Mouse (Mus musculus): ENCODE measurements around the gene Fbxo24. TPM values are rescaled to one million over a fixed set of nuclear protein-coding genes. Genes with fewer than 3 reads are reported as not detected.

Fbxo24 gene
- total and polyA plus RNA-seq, 2 experiments = 0.05 TPM; not detected in 1

DNA sequence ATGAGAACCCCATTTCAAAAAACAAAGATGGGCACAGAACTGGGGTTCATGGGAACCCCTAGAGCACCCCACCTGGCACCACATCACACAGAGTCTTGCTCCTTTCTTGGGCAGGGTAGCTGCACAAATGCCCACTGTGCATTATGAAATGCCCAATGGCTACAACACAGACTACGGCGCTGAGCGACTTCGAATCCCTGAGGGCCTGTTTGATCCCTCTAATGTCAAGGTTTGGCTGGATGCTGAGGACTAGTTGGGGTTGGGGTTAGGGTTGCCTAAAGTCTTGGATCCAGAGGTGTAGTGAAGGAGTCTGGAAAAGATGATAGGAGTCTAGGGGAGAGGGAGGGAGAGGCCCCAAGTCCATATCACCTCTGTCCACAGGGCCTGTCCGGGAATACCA, 62.4 kb downstream of the Fbxo24 start:
- no peak for TF ChIP-seq CTCF (IDR thresholded peaks at IDR 0.05; ENCODE audit: low read depth, low read length)
- TF ChIP-seq POLR2A (IDR thresholded peaks at IDR 0.05; ENCODE audit: extremely low read depth, insufficient read depth, low read length) = no peak

DNA sequence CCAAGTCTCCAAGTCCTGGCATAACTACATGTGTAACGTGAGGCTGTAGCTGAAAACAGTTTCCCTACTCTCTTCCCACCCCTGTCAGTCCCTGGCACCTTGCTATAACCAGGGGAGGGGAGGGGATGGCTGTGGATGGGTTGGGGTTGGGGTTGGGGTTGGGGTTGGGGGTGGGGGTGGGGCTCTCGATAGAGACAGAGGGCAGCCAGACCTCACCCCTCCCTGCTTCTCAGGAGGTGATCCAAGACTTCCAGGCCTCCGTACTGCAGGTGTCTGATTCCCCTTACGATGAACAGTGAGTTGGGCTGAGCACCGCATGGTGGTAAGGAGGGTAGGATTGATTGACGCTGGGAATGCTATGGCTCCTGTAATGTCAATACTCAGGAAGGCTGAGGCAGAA, 63.1 kb downstream of the Fbxo24 start:
- no peaks in the 10 kb centered on the region for H3K4me1 ChIP-seq (ENCODE audit: control insufficient read depth, insufficient read depth, low read length)
- no peak overlapping the region for H3K9ac ChIP-seq (ENCODE audit: low read depth, low read length)
- 84% methylated on average over 6 of the region's 6 CpGs for WGBS
- 0 out of 2 replicates have a peak, but pooled peaks cover under 1% of the 10 kb centered on the region for H3K79me2 ChIP-seq (ENCODE audit: control insufficient read depth, insufficient read depth, low read length)
- no peak overlapping the region for H3K4me3 ChIP-seq (ENCODE audit: insufficient read depth, low read depth, low read length)
- no peak for DNase-seq (ENCODE audit: extremely low read depth, low read depth, low spot score)
- no peaks in the 10 kb centered on the region for H3K27me3 ChIP-seq (ENCODE audit: control insufficient read depth, insufficient read depth, low read length)
- TF ChIP-seq CTCF (IDR thresholded peaks at IDR 0.05; ENCODE audit: low read depth, low read length) (no peak), POLR2A (IDR thresholded peaks at IDR 0.05; ENCODE audit: extremely low read depth, insufficient read depth, low read length) (no peak)
- H3K36me3 ChIP-seq (ENCODE audit: control insufficient read depth, insufficient read depth, low read length) = no peaks in the 10 kb centered on the region
- H3K27ac ChIP-seq (replicated peaks; ENCODE audit: insufficient read depth, low read depth, low read length) = no peak overlapping the region

More for the DNA sequence above, 62.4 kb downstream of the Fbxo24 start:
- no peaks in the 10 kb centered on the region for H3K36me3 ChIP-seq (ENCODE audit: control insufficient read depth, insufficient read depth, low read length)
- H3K27ac ChIP-seq (replicated peaks; ENCODE audit: insufficient read depth, low read depth, low read length) = no peak overlapping the region
- peaks cover 6% of the 10 kb centered on the region; the same call in 1 of the 2 replicates for H3K79me2 ChIP-seq (ENCODE audit: control insufficient read depth, insufficient read depth, low read length)
- DNase-seq (ENCODE audit: extremely low read depth, low read depth, low spot score) = no peak
- peaks cover 1% of the 10 kb centered on the region; the same call in 1 of the 2 replicates for H3K4me1 ChIP-seq (ENCODE audit: control insufficient read depth, insufficient read depth, low read length)
- H3K4me3 ChIP-seq (ENCODE audit: insufficient read depth, low read depth, low read length) = no peak overlapping the region
- no peaks in the 10 kb centered on the region for H3K27me3 ChIP-seq (ENCODE audit: control insufficient read depth, insufficient read depth, low read length)
- 96% methylated on average over 5 of the region's 5 CpGs for WGBS
- no peak overlapping the region for H3K9ac ChIP-seq (ENCODE audit: low read depth, low read length)

DNA sequence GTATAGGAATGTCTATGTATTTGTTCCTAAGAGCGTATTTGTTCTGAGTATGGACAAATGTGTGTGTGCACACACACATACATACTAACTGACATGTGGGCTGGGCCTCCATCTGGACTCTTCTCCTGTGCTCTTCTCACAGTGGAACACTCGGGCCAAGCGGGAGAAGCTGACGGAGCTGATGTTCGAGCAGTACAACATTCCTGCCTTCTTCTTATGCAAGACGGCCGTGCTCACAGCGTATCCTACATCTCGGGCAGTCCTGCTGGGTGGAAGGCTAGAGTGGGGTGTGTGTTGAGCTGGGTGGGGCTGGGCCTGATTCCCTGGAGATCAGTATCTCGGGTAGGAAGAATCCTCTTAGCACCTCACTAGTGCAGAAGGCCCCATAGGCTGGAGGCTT, 65.8 kb downstream of the Fbxo24 start:
- H3K27me3 ChIP-seq (ENCODE audit: control insufficient read depth, insufficient read depth, low read length) = peaks cover 2% of the 10 kb centered on the region; the same call in 1 of the 2 replicates
- no peak overlapping the region for H3K27ac ChIP-seq (replicated peaks; ENCODE audit: insufficient read depth, low read depth, low read length)
- no peak overlapping the region for H3K4me3 ChIP-seq (ENCODE audit: insufficient read depth, low read depth, low read length)
- WGBS = 90% methylated on average over 10 of the region's 10 CpGs
- DNase-seq (ENCODE audit: extremely low read depth, low read depth, low spot score) = no peak
- no peak for TF ChIP-seq POLR2A (IDR thresholded peaks at IDR 0.05; ENCODE audit: extremely low read depth, insufficient read depth, low read length)
- TF ChIP-seq CTCF (IDR thresholded peaks at IDR 0.05; ENCODE audit: low read depth, low read length) = no peak
- H3K36me3 ChIP-seq (ENCODE audit: control insufficient read depth, insufficient read depth, low read length) = no peaks in the 10 kb centered on the region
- no peaks in the 10 kb centered on the region for H3K79me2 ChIP-seq (ENCODE audit: control insufficient read depth, insufficient read depth, low read length)
- no peak overlapping the region for H3K9ac ChIP-seq (ENCODE audit: low read depth, low read length)
- no peaks in the 10 kb centered on the region for H3K4me1 ChIP-seq (ENCODE audit: control insufficient read depth, insufficient read depth, low read length)

Other genes starting within 250 kb of the Fbxo24 start
- under 0.01 TPM in 1 of 2 replicates, not detected in the other for gene Zan, start 151.9 kb downstream of the Fbxo24 start, total RNA-seq (2014; rRNA removed)
- gene Zan, start 151.9 kb downstream of the Fbxo24 start, polyA plus RNA-seq (2012; rRNA removed) = 0.02 TPM in 1 of 2 replicates, not detected in the other
- 5.9 and 8.0 TPM in 2 replicates for gene Pop7, start 126.5 kb downstream of the Fbxo24 start, total RNA-seq (2014; rRNA removed)
- gene Pop7, start 126.5 kb downstream of the Fbxo24 start, polyA plus RNA-seq (2012; rRNA removed) = 15.4 and 17.8 TPM in 2 replicates
- gene Gigyf1, start 110.5 kb downstream of the Fbxo24 start, total RNA-seq (2014; rRNA removed) = 2.7 and 4.2 TPM in 2 replicates
- 9.3 and 14.0 TPM in 2 replicates for gene Gigyf1, start 110.5 kb downstream of the Fbxo24 start, polyA plus RNA-seq (2012; rRNA removed)
- gene Epo, start 95.8 kb downstream of the Fbxo24 start, total RNA-seq (2014; rRNA removed) = not detected in 2 replicates
- gene Epo, start 95.8 kb downstream of the Fbxo24 start, polyA plus RNA-seq (2012; rRNA removed) = not detected in 2 replicates
- gene Gnb2, start 95.5 kb downstream of the Fbxo24 start, total RNA-seq (2014; rRNA removed) = 87.2 and 134 TPM in 2 replicates
- gene Gnb2, start 95.5 kb downstream of the Fbxo24 start, polyA plus RNA-seq (2012; rRNA removed) = 332 and 431 TPM in 2 replicates
- not detected in 2 replicates for gene Actl6b, start 75.5 kb downstream of the Fbxo24 start, total RNA-seq (2014; rRNA removed)
- not detected in 2 replicates for gene Actl6b, start 75.5 kb downstream of the Fbxo24 start, polyA plus RNA-seq (2012; rRNA removed)
- gene Tfr2, start 59.2 kb downstream of the Fbxo24 start, total RNA-seq (2014; rRNA removed) = 225 and 288 TPM in 2 replicates
- 478 and 486 TPM in 2 replicates for gene Tfr2, start 59.2 kb downstream of the Fbxo24 start, polyA plus RNA-seq (2012; rRNA removed)
- 4.3 and 6.5 TPM in 2 replicates for gene Mospd3, start 27.9 kb downstream of the Fbxo24 start, total RNA-seq (2014; rRNA removed)
- 84.3 and 98.8 TPM in 2 replicates for gene Mospd3, start 27.9 kb downstream of the Fbxo24 start, polyA plus RNA-seq (2012; rRNA removed)
- 4.4 and 6.7 TPM in 2 replicates for gene Pcolce, start 15.2 kb downstream of the Fbxo24 start, total RNA-seq (2014; rRNA removed)
- gene Pcolce, start 15.2 kb downstream of the Fbxo24 start, polyA plus RNA-seq (2012; rRNA removed) = 11.9 TPM in 2 replicates
- gene Lrch4, start 119 bp upstream of the Fbxo24 start, total RNA-seq (2014; rRNA removed) = 0.74 and 1.1 TPM in 2 replicates
- 10.7 and 15.0 TPM in 2 replicates for gene Lrch4, start 119 bp upstream of the Fbxo24 start, polyA plus RNA-seq (2012; rRNA removed)
- 0.74 and 1.5 TPM in 2 replicates for gene Gm20605, start 173 bp upstream of the Fbxo24 start, total RNA-seq (2014; rRNA removed)
- 4.3 and 5.6 TPM in 2 replicates for gene Gm20605, start 173 bp upstream of the Fbxo24 start, polyA plus RNA-seq (2012; rRNA removed)
- 0.65 and 1.6 TPM in 2 replicates for gene Sap25, start 12.3 kb upstream of the Fbxo24 start, total RNA-seq (2014; rRNA removed)
- gene Sap25, start 12.3 kb upstream of the Fbxo24 start, polyA plus RNA-seq (2012; rRNA removed) = 13.0 and 22.7 TPM in 2 replicates
- gene Irs3, start 16.7 kb upstream of the Fbxo24 start, total RNA-seq (2014; rRNA removed) = 0.07 TPM in 1 of 2 replicates, not detected in the other
- gene Irs3, start 16.7 kb upstream of the Fbxo24 start, polyA plus RNA-seq (2012; rRNA removed) = 0.07 and 0.20 TPM in 2 replicates
- 14.8 and 22.1 TPM in 2 replicates for gene Agfg2, start 55.7 kb upstream of the Fbxo24 start, total RNA-seq (2014; rRNA removed)
- 35.9 and 42.2 TPM in 2 replicates for gene Agfg2, start 55.7 kb upstream of the Fbxo24 start, polyA plus RNA-seq (2012; rRNA removed)
- gene Nyap1, start 112.6 kb upstream of the Fbxo24 start, total RNA-seq (2014; rRNA removed) = 0.13 and 0.18 TPM in 2 replicates
- 0.17 and 0.28 TPM in 2 replicates for gene Nyap1, start 112.6 kb upstream of the Fbxo24 start, polyA plus RNA-seq (2012; rRNA removed)
- gene Tsc22d4, start 116.7 kb upstream of the Fbxo24 start, total RNA-seq (2014; rRNA removed) = 4.4 and 4.5 TPM in 2 replicates
- gene Tsc22d4, start 116.7 kb upstream of the Fbxo24 start, polyA plus RNA-seq (2012; rRNA removed) = 11.4 and 22.1 TPM in 2 replicates
- 11.5 and 16.7 TPM in 2 replicates for gene Ppp1r35, start 149.8 kb upstream of the Fbxo24 start, total RNA-seq (2014; rRNA removed)
- 28.9 and 34.0 TPM in 2 replicates for gene Ppp1r35, start 149.8 kb upstream of the Fbxo24 start, polyA plus RNA-seq (2012; rRNA removed)
- 13.7 and 15.9 TPM in 2 replicates for gene Mepce, start 158.7 kb upstream of the Fbxo24 start, total RNA-seq (2014; rRNA removed)
- 16.3 and 18.7 TPM in 2 replicates for gene Mepce, start 158.7 kb upstream of the Fbxo24 start, polyA plus RNA-seq (2012; rRNA removed)
- gene Zcwpw1, start 158.8 kb upstream of the Fbxo24 start, total RNA-seq (2014; rRNA removed) = 3.3 and 4.2 TPM in 2 replicates
- 1.7 and 1.9 TPM in 2 replicates for gene Zcwpw1, start 158.8 kb upstream of the Fbxo24 start, polyA plus RNA-seq (2012; rRNA removed)
- 3.2 TPM in 2 replicates for gene Pilra, start 207.3 kb upstream of the Fbxo24 start, total RNA-seq (2014; rRNA removed)
- 2.3 and 2.4 TPM in 2 replicates for gene Pilra, start 207.3 kb upstream of the Fbxo24 start, polyA plus RNA-seq (2012; rRNA removed)
- 3.2 and 6.1 TPM in 2 replicates for gene Pilrb1, start 229.1 kb upstream of the Fbxo24 start, total RNA-seq (2014; rRNA removed)
- 2.7 and 5.1 TPM in 2 replicates for gene Pilrb1, start 229.1 kb upstream of the Fbxo24 start, polyA plus RNA-seq (2012; rRNA removed)
- 2.1 and 3.7 TPM in 2 replicates for gene Pilrb2, start 242.8 kb upstream of the Fbxo24 start, total RNA-seq (2014; rRNA removed)
- gene Pilrb2, start 242.8 kb upstream of the Fbxo24 start, polyA plus RNA-seq (2012; rRNA removed) = 2.2 and 4.4 TPM in 2 replicates